Mouse (Mus musculus) heart, adult 10 weeks (tissue): Measurements from ENCODE around the gene Dtd2. TPM values are rescaled to one million over a fixed set of nuclear protein-coding genes. Genes with fewer than 3 reads are reported as not detected.

Experiments
- polyA plus RNA-seq: library from polyadenylated mRNA; stranded (reverse); fragments of 350-450 nt; fragmentation: Illumina TruSeq; extraction: RNeasy Lipid Tissue Mini Kit (QIAGEN cat#74804); gene quantifications from one replicate; pipeline ENCODE4 v1.2.3, GENCODE M21; 2014; ENCODE audit warnings: low read depth, low replicate concordance

Dtd2 gene
- polyA plus RNA-seq, result 5.7 TPM

GRCm38 (mm10) chr12:52005877-52006632 lies at the start of gene Dtd2:
Gene Dtd2, minus strand, starts transcription at chr12:52006501.

GRCm38 (mm10) chr12:52027963-52028362 lies 21.7 kb upstream of the Dtd2 start, which contains the start of gene Gpr33:
Gene Gpr33, minus strand, starts transcription at chr12:52028063.

GRCm38 (mm10) chr12:51971070-51971664 lies 35.1 kb downstream of the Dtd2 start, which contains the start of gene Heatr5a:
Gene Heatr5a, minus strand, starts transcription at chr12:51971321.

Other genes with a start within 250 kb of the Dtd2 start
- gene Hectd1, start 177.0 kb downstream of the Dtd2 start, polyA plus RNA-seq, result 50.2 TPM
- gene Heatr5a, start 35.2 kb downstream of the Dtd2 start, polyA plus RNA-seq, result 18.3 TPM
- gene Gpr33, start 21.6 kb upstream of the Dtd2 start, polyA plus RNA-seq, result not detected
- 10.2 TPM for gene Nubpl, start 91.2 kb upstream of the Dtd2 start, polyA plus RNA-seq